Mouse (Mus musculus) gastrocnemius, postnatal 25 days (tissue): ENCODE data around the gene Poldip2. TPM values are rescaled to one million over a fixed set of nuclear protein-coding genes. Genes with fewer than 3 reads are reported as not detected.
"Not testable (repeated sequence)": the region's sequence is repeated elsewhere in the genome, so short reads cannot be mapped to it uniquely, and the experiment has no call there.

Source experiments
- DNase-seq: peaks from one replicate; pipeline ENCODE4 v3.0.0; 2022
- total RNA-seq, 2 experiments: library from RNA; stranded (reverse); gene quantifications; 1 replicate in 1 of 2; 2 replicates in 1 of 2; pipeline ENCODE4 v1.2.3; 2021

The Poldip2 gene
- total RNA-seq, 2 experiments from 2014 or later = 97.5 to 106 TPM

DNA sequence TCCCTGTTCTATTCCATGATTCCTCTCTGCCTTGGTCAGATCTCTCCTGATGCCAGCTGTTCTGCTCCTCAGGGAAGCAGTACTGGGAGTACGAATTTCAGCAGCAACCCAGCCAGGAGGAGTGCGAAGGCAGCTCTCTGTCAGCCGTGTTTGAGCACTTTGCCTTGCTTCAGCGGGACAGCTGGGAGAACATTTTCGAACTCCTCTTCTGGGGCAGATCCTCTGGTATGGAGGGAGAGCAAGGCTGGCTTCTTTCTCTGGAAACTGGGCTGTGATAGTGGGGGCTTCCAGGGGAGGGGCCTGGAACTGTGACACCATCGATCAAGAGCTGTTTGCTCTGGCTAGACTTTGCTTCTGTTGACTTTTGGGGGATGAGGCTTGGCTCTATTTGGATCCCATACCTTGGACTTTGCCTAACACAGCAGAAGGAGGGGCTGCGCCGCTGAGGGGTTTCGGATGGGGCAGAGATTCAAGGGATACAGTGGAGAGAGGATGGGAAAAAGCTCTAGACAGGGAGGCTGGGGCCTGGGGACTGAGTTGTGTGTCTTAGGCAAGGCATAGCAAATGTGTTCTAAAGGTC lies 11.3 kb upstream of the Poldip2 start:
- no peak for DNase-seq

DNA sequence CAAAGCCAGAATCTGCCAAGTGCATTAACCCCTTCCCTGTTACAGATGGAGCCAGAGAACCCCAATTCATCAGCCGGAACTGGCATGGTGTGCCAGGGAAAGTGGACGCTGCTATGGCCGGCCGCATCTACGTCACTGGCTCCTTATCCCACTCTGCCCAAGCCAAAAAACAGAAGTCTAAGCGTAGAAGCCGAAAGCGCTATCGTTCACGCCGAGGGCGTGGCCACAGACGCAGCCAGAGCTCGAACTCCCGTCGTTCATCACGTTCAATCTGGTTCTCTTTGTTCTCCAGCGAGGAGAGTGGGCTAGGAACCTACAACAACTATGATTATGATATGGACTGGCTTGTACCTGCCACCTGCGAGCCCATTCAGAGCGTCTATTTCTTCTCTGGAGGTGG lies 10.5 kb upstream of the Poldip2 start:
- no peak for DNase-seq

DNA sequence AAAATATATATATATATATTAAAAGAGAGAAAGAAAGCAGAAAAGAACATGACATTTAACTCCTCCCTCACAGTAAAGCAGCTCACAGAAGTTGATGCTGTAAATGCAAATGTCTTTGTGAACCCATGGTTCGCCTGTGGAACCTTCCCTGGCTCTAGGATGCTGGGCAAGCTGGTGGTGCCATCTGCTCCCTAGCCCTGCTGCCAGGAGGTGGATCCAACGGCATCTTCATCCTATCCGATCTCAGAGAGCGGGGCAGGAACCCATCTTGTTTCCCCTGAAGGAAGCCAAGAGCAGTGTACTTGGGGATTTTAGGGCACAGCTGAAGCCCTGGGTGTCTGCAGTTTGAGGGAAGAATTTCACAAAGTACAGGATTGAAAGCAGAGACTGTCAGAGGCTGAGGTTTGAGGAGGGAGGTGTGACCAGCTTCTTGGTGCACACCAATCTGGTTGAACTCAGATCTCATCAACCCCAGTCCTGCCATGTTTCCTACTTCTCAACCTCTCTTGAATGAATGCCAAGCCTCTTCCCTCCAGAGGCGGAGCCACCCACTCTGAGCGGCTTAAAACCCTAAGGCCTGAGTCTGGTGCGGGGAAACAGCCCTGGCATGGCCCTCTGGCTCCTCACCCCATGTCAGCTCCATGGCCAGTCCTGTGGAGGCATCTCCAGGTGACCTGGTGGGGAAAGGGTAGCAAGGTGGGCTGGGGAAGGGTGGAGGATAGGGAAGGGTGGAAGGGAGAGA lies 8.9 kb upstream of the Poldip2 start, which contains the start of gene Sebox:
Gene Sebox (plus strand): TSS at position 539 of the 742 bp plus-strand sequence.
- DNase-seq = no peak

DNA sequence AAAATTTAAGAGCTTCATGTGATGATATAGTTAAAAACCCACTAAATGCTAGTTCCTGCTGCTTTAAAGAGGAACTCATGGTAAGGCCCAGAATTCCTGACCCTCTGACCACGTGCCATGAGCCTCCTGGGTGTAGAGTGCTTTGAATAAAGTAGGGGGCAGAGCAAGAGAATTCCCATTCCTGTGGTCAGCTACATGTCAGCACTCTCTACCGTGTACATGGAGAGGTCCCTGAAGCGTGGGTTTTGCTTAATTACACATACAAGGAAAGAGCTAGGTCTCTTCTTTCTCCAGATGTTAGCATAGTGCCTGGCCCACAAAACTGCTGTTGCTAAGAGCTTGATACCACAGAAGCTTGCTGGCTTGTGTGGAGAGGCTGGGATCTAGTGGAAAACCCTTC lies 6.6 kb upstream of the Poldip2 start:
- DNase-seq = no peak

DNA sequence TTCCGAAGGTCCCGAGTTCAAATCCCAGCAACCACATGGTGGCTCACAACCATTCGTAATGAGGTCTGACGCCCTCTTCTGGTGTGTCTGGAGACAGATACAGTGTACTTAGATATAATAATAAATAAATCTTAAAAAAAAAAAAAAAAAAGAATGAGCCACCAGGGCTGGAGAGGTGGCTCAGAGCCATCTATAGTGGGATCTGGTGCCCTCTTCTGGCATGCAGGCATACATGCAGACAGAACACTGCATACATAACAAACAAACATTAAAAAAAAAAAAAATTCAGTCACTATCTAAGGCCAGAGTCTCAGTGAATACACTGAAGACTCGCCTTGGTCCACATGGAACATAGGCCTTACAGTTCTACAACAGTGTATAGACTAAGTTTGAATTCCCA lies 2.8 kb upstream of the Poldip2 start:
- DNase-seq = no peak

DNA sequence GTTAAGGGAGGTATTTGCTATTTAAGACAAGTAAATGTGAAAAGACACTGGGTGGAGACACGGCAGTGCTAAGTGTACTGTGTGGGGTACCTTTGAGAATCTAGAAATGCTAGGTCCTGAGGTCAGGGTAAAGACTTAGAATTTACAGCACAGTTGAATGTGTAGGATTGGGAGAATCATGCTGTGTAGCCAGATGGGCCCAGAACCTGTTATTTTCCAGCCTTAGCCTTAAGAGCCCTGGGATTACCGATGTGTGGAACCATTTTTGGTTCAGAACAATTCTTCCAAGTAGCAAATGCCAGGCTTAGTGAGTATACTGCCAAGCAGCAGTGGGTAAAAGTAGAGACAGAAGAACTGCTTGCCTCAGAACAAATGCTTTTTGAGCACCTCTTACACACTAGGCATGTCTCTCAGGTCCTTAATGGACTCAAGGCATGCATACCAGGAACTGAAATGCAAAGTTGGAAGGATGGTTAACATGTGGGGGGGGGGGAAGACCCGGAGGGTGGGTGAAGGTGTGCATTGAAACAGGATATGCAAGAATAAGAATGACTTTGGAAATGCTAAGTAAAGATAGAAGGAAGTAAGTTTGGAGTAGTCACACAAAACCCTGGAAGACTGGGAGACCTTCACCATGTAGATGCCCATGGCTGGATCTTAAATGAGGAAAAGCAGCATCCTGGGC lies 1.3 kb downstream of the Poldip2 start:
- no peak for DNase-seq

DNA sequence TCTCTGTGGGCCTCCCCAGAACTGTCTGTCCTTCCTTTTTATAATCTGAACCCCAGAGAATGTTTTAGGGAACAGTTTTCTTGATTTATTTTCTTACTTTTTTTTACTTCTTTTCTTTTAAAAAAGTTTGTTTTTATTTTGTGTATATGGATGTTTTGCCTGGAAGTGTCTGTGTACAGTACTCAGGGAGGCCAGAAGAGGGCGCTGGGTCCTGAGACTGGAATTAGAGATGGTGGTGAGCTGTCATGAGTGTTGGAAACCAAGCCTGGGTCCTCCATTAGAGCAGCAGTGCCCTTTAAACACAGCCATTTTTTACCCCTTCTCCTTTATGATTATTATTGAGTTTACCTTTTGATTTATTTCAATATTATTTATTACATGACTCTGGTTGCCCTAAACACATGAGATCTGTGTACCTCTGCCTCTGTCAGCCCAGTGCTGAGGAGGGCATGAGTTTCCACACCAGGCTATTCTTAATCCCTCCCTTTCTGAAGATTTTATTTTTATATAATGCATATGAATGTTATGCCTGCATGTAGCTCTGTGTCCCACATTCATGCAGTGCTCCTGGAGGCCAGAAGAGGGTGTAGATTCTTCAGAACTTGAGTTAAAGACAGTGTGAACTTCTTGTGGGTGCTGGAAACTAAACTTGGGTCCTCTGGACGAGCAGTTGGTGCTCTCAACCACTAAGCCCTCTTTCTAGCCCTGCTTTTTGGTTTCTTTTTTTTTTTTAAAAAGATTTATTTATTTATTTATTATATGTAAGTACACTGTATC lies 3.7 kb downstream of the Poldip2 start:
- no peak for DNase-seq

DNA sequence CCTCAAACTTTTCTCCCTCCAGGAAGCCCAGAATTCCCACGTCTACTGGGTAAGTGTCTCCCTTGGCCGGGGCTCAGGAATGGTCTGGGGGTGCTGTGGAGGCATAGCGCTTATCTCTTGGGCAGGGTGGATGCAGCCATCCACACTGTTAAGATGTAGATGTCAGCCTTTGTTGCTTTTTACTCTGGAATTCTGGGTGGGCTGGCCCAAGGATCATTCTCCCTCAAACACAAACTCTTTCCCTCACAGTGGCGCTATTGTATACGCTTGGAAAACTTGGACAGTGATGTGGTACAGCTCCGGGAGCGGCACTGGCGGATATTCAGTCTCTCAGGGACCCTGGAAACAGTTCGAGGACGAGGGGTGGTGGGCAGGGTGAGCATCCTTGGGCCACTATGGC lies 6.9 kb downstream of the Poldip2 start:
- no peak for DNase-seq

DNA sequence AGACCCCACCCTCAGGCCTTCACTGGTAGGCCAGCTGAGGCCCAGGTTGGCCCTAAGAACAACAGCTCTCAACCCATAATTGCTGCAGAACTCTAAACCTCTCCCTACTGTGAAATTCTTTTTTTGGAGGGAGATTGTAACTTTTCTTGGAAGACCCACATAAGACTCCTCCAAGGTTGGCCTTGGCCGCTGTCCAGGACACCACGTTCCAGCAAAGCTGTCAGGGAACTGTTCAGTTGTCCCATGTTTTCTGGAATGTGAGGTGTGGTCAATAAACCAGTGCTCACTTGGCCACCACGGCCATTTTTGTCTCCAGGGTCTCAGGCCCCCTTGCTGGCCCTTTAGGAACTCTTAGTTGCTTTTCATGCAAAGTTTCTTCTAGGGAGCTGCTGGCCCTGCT lies 9.9 kb downstream of the Poldip2 start:
- DNase-seq = peak; percentile 18

DNA sequence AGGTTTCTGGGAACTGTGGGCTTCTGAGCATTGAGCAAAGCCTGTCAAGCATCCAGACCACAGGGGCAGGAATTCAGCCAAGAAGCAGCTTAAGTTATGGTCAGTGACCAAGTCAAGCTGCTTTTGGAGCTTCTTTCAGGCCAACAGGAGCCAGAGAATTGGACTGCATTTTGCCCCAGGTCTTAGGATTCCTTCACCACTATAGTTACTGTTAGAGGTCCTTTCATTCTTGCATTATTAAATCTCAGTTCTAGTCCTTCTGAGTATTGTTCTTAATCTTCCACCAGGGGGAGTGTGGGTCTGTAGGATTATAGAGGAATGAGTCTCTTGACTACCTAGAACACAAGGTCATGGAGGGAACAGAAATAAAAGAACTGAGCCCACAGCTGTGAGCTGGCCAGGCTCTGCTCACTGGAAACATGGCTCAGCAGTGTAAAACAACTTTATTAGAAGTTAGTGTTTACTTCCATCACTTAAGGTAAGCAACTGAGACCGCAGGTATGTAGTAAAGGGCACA lies 10.5 kb downstream of the Poldip2 start:
- DNase-seq = no peak

DNA sequence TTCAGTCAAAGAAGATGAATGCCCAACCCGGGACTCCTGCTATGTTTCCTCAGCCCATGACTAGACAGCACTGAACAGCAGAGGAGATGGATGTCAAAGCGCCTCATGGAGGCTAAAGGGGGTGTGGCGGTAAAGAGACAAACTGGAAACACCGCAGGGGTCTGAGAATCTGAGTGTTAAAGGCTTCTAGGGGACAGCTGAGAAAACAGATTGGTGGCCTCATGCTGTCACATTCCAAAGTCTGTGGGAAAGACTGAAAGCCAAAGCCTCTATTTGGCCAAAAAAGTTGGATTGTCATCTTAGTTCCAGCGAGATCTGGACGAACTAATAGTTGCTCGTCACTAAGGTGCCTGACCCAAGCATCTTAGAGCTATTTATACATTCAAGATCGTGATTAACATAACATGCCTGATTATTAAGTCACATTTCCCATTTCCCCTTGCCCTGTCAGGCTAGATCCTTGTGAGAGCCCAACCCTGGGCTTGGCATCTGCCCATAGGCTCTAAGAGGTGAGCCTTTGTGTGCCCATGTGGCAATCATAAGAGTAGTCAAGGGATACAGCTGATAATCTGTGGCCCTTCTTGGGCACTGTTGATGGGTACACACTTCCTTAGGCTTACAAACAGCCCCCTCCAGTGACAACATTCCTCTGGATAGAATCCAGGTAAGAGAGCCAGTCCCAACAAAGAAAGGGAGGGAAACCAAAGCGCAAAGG lies 11.4 kb downstream of the Poldip2 start:
- DNase-seq = no peak

DNA sequence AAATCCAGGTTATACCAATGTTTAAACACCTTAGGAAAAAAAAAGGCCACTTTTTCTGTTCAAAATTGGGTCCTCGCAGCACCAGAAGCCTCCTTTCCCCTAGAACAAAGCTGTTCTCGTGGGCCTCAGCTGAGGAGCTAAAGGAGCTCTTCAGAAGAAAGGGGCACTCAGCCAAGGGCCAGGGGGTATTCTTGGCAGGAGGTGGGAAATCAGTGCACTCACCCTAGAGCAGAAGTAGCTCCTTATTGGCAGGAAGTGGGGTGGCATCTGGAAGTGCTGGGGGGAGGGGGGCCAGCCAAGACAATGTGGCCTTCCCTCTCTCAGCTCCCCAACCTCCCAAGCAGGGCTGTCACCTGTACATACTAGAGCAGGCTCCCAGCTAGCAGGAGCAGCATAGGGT lies 12.8 kb downstream of the Poldip2 start:
- no peak for DNase-seq

DNA sequence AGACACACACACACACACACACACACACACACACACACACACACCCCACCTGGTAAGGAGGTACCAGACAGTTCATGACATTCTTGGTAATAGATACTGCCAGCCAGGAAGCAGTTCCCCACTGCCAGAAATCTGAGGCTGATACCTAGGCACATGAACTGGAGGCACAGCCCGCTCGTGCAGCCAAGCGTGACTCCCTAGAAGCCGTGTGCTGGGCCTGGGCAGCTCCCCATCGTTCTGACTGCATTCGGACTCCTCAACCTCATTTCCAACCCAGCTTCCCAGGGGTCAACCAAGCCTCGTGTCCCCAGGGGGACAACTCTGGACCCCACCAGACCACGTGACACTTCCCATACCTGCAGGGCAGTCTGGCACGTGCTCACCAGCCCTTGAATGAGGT lies 16.7 kb downstream of the Poldip2 start:
- DNase-seq = no peak

DNA sequence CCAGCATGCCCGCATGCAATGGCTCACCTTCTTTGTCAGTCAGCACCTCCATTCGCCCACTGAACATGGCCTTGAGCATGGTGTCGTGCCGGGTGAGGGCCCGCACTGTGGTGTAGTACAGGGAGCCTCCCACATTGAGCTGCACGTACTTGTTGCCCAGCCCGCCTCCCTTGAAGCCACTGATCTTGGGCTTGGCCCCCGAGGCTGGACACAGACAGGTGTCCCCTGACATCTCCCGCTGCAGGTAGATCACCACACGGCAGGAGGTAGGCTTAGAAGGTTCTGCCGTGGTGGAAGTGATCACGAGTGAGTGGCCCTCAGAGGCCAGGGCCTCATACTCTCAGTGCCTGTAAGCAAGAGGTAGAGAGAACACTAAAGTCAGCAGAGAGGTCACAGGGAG lies 18.0 kb downstream of the Poldip2 start:
- DNase-seq = no peak

DNA sequence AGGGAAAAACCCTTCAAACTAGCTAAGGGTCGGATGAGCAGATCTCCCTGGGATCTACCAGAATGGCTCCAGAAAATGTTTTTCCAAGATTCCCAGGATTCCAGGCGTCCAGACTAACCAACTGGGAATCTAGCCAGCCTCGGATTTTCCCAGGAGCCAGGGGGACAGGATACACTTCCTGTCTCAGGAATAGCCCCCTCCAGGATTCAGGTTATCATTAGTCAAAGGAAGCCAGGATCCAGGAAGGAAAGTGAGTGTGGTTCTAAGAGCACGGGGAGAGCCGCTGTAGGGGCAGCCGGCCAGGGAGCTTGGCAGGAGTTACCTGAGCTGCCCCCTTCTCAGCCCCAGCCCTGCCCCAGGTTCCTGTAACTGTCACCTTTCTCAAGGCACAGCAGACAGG lies 19.1 kb downstream of the Poldip2 start:
- DNase-seq = peak; percentile 35

DNA sequence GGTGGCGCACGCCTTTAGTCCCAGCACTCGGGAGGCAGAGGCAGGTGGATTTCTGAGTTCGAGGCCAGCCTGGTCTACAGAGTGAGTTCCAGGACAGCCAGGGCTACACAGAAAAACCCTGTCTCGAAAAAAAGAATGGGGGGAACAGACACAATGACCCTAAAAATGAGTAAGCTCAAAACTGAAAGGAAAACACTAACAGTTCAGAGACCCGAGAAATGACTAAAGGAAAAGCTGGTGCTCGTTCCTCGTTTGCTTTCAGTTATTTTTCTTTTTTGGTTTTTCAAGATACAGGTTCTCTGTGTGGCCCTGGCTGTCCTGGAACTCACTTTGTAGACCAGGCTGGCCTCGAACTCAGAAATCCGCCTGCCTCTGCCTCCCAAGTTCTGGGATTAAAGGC lies 19.5 kb downstream of the Poldip2 start:
- not testable (repeated sequence) for DNase-seq

DNA sequence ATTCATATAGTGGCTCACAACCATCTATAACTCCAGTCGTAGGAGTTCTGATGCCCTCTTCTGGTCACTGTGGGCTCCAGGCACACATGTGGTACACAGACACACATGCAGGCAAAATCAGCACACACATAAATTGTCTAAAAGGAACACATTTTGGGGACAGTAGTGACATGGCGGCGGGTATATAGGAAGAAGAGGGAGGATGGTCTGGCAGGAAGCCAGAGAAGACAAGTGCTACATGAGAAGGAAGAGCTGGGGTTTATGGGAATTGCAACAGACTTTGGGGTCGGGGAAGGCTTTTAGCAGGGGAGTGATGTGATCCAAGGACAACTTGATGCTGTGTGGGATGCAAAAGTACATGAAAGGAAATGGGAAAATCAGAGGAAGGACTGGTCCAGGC lies 22.5 kb downstream of the Poldip2 start:
- DNase-seq = no peak

DNA sequence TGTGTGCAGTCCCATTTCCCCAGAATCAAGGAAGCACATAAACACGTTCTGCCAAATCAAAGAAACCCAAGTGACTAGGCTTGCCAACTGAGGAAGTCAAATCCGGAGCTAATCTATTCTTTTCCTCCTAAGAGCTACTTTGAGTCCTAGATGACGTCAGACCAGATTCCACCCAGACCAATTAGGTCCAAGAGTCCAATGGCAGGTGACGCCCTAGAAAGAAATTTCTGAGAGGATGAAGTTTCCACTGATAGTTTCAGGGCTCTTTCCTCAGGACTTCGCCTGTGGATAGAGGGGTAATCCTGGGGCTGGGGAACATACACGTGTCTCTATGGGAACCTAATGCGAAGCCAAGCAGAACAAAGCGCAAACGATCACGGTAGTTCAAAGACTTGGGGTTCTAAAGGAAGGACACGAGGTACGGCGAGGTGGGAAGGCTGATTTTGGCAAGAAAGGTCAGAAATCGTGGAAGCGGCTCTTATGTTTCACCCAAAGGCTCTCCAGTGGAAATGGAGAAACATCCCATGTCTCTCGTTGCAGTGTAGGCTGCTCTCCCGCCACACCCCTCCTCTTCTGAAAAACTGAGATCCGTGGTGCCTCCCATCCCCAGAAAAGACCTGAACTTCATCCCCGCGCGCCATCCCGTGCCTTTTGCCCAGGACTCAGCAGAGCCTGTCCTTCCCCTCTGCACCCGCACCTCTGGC lies 23.5 kb downstream of the Poldip2 start:
- DNase-seq = peak; percentile 35

DNA sequence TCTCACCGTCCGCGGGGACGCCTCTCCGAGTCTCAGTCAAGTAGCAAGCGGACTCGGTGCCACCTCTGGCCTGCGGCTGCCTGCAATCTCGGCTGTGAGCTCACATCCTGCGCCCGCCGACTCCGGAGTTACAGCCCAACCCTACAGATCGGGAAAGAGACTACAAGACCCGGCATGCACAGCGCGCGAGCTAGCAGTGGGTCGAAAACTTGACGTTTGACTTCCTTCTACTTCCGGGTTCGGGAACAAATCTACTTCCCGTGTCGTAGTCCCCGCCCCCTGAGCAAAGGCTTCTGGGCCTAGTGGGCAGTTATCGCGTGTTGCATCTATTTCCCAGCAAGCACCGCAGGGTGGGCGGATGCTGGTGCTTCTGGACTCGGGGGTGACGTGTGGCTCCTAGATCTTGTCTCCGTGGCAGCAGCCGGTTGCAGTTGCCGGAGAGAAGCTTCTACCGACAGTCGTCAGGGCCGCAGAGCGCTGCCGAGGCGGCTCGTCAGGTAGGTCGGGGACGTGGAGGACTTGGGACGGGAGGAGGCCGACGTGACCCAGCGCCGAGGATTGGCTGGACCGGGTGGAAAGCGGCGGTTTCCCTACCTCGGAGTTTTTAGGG lies 24.2 kb downstream of the Poldip2 start, which contains the start of the genes Tnfaip1 and Ift20:
Gene Tnfaip1 (minus strand): TSS at position 253 of the 610 bp plus-strand sequence.
Gene Ift20 (plus strand): TSS at position 282 of the 610 bp plus-strand sequence.
- DNase-seq = peak; percentile 98

DNA sequence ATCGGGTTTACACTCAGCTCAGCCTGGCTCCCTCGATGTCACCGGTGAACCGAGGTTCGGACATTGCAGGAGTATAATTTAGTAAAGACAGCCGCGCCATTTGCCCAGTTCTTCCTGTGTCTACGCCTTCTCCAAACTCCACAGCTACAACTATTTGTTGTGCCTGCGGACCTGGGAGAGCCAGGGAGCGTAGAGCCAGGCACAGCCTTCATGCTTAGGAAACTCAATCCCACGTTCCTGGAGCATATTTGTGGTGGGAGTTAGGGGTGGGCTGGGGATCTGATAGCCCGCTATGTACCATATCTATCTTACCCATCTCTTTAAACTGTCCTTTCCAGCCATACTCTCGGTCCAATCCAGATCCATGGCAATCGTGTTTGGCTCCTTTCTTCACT lies 24.7 kb downstream of the Poldip2 start:
- no peak for DNase-seq

DNA sequence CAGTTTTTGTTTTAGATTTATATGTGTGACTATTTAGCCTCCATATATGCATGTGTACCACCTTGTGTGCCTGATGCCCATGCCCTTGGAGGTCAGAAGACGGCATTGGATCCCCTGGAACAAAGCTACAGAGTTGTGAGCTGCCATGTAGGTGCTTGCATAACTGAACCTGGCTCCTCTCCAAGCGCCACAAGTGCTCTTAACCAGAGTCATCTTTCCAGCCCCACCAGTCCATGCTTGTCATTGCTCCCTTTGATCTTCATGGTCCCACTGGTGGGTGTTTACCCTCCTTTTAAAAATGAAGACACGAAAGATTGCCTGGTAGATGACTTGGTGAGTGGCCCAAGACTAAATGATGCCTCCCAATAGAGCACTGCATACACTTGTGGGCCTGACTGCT lies 28.4 kb downstream of the Poldip2 start:
- DNase-seq = no peak
